Mouse (Mus musculus) stomach, embryonic 15.5 days (tissue): ENCODE results near the gene C130050O18Rik. TPM values are rescaled to one million over a fixed set of nuclear protein-coding genes. Genes with fewer than 3 reads are reported as not detected.

Experiments used
- ATAC-seq: fragments of 200-750 bp; cut with Nextera tagmentation; 2 replicates; pipeline ENCODE4 v1.8.0; 2017; ENCODE audit warnings: low read depth, moderate number of reproducible peaks, moderate TSS enrichment; ENCODE audit not compliant: insufficient read depth, low FRiP score
- H3K27ac ChIP-seq: fragments of 300-500 bp; sonication (generic); 2 replicates; pipeline ENCODE4 v1.5.1; 2015; ENCODE audit warnings: mild to moderate bottlenecking, inconsistent platforms
- H3K27me3 ChIP-seq: fragments of 300-500 bp; sonication (generic); replicated peaks from 2 replicates; pipeline ENCODE4 v1.6.1; 2015; ENCODE audit warnings: inconsistent platforms
- H3K36me3 ChIP-seq: fragments of 300-500 bp; sonication (generic); 2 replicates; pipeline ENCODE4 v1.6.1; 2015; ENCODE audit warnings: inconsistent platforms
- H3K4me1 ChIP-seq: fragments of 300-500 bp; sonication (generic); 2 replicates; pipeline ENCODE4 v1.6.1; 2015; ENCODE audit warnings: inconsistent platforms
- H3K4me2 ChIP-seq: fragments of 300-500 bp; sonication (generic); 2 replicates; pipeline ENCODE4 v1.6.1; 2015; ENCODE audit warnings: mild to moderate bottlenecking, inconsistent platforms
- H3K4me3 ChIP-seq: fragments of 300-500 bp; sonication (generic); replicated peaks from 2 replicates; pipeline ENCODE4 v1.5.1; 2015; ENCODE audit warnings: inconsistent platforms
- H3K9ac ChIP-seq: fragments of 300-500 bp; sonication (generic); 2 replicates; pipeline ENCODE4 v1.6.1; 2015; ENCODE audit warnings: inconsistent platforms
- H3K9me3 ChIP-seq: fragments of 300-500 bp; sonication (generic); 2 replicates; pipeline ENCODE4 v1.6.1; 2016; ENCODE audit warnings: inconsistent platforms
- WGBS: fragments of 180-500 bp; shearing (Covaris S2); methylation state at CpG from one replicate; pipeline ENCODE4 v1.1.7; 2015; 5-methylcytosine and 5-hydroxymethylcytosine counted together
- microRNA counts: library from miRNA; unstranded; fragments of <30 nt; microRNA quantifications from one replicate; lab custom pipeline; 2016
- microRNA-seq: library from miRNA; unstranded; fragments of <30 nt; microRNA quantifications from one replicate; pipeline ENCODE4, GENCODE M21; 2016
- polyA plus RNA-seq: library from polyadenylated mRNA; unstranded; fragments of >200 nt; fragmentation: Nextera tagmentation; extraction: Ambion mirVana; gene quantifications from 2 replicates; pipeline ENCODE4 v1.2.1, GENCODE M21; 2015

C130050O18Rik gene
- polyA plus RNA-seq, 1 experiment from 2014 or later, result 0.72 TPM

DNA sequence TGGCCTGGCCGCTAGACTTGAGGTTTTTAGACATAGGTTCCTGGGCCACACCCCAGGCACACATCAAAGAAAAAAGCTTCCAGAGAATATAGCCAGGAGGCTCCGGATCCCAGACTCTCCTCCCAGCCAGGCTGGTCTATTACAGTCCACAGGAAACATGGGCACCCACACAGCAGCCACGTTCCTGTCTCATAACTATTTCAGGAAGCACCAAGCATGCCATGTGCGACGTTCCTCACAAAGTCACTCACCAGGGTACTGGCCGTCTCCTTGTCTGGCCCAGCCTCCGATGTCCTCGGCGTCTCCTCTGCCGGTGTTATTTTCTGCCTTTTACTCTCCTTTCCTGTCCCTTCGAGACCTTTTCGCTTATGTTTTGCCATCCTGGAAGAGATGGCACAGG, 50.1 kb downstream of the C130050O18Rik start:
- no peak overlapping the region for H3K27ac ChIP-seq
- H3K4me3 ChIP-seq, result no peak overlapping the region
- no peak overlapping the region for H3K9ac ChIP-seq
- no peaks in the 10 kb centered on the region for H3K4me1 ChIP-seq
- 91% methylated on average over 12 of the region's 12 CpGs for WGBS
- H3K27me3 ChIP-seq, result no peaks in the 10 kb centered on the region
- no peak for ATAC-seq
- H3K4me2 ChIP-seq, result no peak overlapping the region
- no peaks in the 10 kb centered on the region for H3K9me3 ChIP-seq
- no peaks in the 10 kb centered on the region for H3K36me3 ChIP-seq

DNA sequence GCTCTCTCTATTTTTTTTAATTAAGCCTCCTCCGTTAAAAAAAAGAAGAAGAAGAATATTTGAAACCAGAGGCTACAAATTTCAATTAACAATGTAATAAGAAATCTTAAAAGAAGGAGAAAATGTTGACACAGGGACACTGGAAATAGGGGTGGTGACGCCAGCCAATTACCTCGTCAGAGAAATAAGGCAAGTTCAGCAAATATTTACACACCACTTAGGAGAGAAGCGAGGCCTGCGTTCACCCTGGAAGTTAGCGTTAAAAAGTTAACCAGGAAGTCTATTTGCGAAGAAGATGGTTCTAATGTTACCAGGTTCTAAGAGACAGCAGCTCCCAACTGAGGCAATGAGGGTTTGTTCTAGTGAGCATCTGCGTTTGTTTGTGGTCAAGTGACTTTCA, 52.2 kb downstream of the C130050O18Rik start:
- ATAC-seq, result no peak
- Histone ChIP-seq H3K4me2 (peak overlapping the region; percentile 13; the same call in 1 of the 2 replicates), H3K27me3 (no peaks in the 10 kb centered on the region), H3K27ac (peak overlapping the region; percentile 76), H3K36me3 (no peaks in the 10 kb centered on the region), H3K4me3 (no peak overlapping the region), H3K9ac (no peak overlapping the region), H3K4me1 (peaks cover 4% of the 10 kb centered on the region; the same call in 1 of the 2 replicates), H3K9me3 (no peaks in the 10 kb centered on the region)
- WGBS, result 61% methylated on average over 8 of the region's 8 CpGs

DNA sequence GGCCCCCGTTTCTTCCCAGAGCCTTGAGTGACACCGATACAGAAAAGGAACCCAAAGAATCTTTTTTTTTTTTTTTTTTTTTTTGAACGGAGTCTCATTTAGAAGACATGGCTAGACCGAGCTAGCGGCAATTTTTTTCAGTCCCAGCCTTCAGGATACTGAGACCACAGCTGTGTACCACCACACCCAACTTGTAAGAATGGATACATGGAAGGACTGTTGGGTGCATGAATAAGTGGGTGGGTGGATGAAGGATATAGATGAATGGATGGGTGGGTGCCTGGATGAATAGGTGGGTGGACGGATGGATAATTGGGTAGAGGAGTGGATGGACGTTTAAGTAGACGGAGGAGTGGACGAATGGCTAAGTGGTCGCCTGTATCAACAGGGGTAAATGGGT, 54.9 kb downstream of the C130050O18Rik start:
- WGBS, result 10% methylated on average over 10 of the region's 10 CpGs
- H3K27me3 ChIP-seq, result no peaks in the 10 kb centered on the region
- no peaks in the 10 kb centered on the region for H3K36me3 ChIP-seq
- ATAC-seq, result 0 out of 2 replicates have a peak, but pooled peaks have one; percentile 8
- peaks cover 4% of the 10 kb centered on the region; the same call in 1 of the 2 replicates for H3K4me1 ChIP-seq
- H3K27ac ChIP-seq, result no peak overlapping the region
- peak overlapping the region; percentile 46; the same call in 1 of the 2 replicates for H3K9ac ChIP-seq
- H3K4me3 ChIP-seq, result peak overlapping the region; percentile 80
- H3K4me2 ChIP-seq, result peak overlapping the region; percentile 73
- no peaks in the 10 kb centered on the region for H3K9me3 ChIP-seq

DNA sequence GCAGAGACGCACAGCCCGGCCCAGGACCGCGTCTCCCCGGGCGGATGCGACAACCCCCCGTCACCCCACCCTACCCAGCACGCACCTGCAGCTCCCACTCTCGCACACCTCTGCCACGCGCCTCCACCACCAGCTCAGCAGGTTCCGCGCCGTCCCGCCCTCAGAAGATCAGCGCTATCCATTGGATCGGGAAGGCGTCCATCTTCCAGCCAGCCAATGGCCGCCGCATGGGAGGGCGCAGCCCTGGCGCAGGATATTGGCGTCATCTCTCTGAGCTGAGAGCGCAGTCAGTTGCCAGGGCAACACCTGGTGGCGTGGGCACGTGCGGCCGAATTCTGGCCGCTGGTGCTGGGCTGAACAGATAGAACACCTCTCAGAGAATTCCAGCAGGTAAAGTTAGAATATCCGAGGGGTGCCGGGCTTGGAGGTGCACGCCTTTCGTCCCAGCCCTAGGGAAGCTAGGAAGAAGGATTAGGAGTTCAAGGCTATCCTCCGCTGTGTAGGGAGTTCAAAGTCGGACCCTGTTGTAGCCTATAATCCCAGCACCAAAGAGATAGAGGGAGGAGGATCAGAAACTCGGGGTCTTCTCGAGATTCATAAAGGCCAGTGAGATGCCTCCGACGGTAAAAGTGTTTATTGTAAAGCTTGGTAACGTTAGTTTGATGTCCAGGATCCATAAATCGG, 55.4 kb downstream of the C130050O18Rik start, which contains the start of gene 3110082I17Rik:
TSS of gene 3110082I17Rik (minus strand) at position 144 of the 684 bp plus-strand sequence.
- ATAC-seq, result peak; percentile 96

DNA sequence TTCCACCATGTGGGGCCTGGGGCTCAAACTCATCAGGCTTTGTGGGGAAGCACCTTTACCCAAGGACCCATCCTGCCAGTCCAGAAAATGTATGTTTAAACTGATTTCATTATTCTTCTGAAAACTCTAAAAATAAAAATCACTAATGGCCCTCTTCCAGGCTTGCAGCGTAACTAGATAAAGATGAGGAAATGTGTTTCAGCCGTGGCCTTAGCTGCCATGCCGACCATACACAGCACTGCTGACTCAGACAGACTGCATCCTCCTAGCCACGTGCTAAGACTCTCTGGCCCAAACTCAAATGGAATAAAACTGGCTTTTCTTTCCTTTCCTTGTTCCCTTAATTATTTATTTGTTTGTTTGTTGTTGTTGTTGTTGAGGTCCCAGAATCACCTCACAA, 59.8 kb downstream of the C130050O18Rik start:
- H3K4me1 ChIP-seq, result peaks cover 4% of the 10 kb centered on the region; the same call in 1 of the 2 replicates
- H3K9me3 ChIP-seq, result no peaks in the 10 kb centered on the region
- no peaks in the 10 kb centered on the region for H3K36me3 ChIP-seq
- ATAC-seq, result no peak
- 63% methylated on average over 4 of the region's 4 CpGs for WGBS
- no peak overlapping the region for H3K4me2 ChIP-seq
- no peak overlapping the region for H3K4me3 ChIP-seq
- no peak overlapping the region for H3K9ac ChIP-seq
- no peak overlapping the region for H3K27ac ChIP-seq
- H3K27me3 ChIP-seq, result no peaks in the 10 kb centered on the region

More for the DNA sequence above, 55.4 kb downstream of the C130050O18Rik start, which contains the start of gene 3110082I17Rik:
- H3K36me3 ChIP-seq, result no peaks in the 10 kb centered on the region
- H3K4me2 ChIP-seq, result peak within 1 kb of the TSS; percentile 73
- no peak within 1 kb of the TSS for H3K27ac ChIP-seq
- WGBS, result 4% methylated on average over 42 of the region's 42 CpGs
- H3K9me3 ChIP-seq, result no peaks in the 10 kb centered on the region
- H3K9ac ChIP-seq, result peak within 1 kb of the TSS; percentile 46; the same call in 1 of the 2 replicates
- peaks cover 4% of the 10 kb centered on the region; the same call in 1 of the 2 replicates for H3K4me1 ChIP-seq
- H3K4me3 ChIP-seq, result peak within 1 kb of the TSS; percentile 80
- H3K27me3 ChIP-seq, result no peaks in the 10 kb centered on the region

MicroRNAs within 50 kb of the gene (microRNA counts, 519-probe panel; counts per million panel counts)
- not detected for microRNA mmu-miR-339-3p (lab: Ali Mortazavi, UCI)
- not detected for microRNA mmu-miR-339-5p (lab: Ali Mortazavi, UCI)

Small RNAs within 50 kb of the gene (microRNA-seq; reads per million reads assigned to microRNA genes)
- gene Mir339, result 513 reads per million, percentile 67 among the genes with 10 or more reads in this experiment

Other genes starting within 250 kb of the C130050O18Rik start
- 48.6 and 53.1 TPM in 2 replicates for gene Sun1, start 204.6 kb upstream of the C130050O18Rik start, polyA plus RNA-seq
- 142 and 144 TPM in 2 replicates for gene Get4, start 153.0 kb upstream of the C130050O18Rik start, polyA plus RNA-seq
- gene Adap1, start 79.7 kb upstream of the C130050O18Rik start, polyA plus RNA-seq, result 12.3 and 13.0 TPM in 2 replicates
- gene Cox19, start 53.9 kb upstream of the C130050O18Rik start, polyA plus RNA-seq, result 109 and 115 TPM in 2 replicates
- 8.5 and 11.6 TPM in 2 replicates for gene Cyp2w1, start 52.7 kb upstream of the C130050O18Rik start, polyA plus RNA-seq
- 2.7 and 3.3 TPM in 2 replicates for gene Gpr146, start 27.6 kb upstream of the C130050O18Rik start, polyA plus RNA-seq
- gene Gper1, start 17.9 kb downstream of the C130050O18Rik start, polyA plus RNA-seq, result 2.0 and 2.7 TPM in 2 replicates
- 37.2 and 38.7 TPM in 2 replicates for gene 3110082I17Rik, start 55.2 kb downstream of the C130050O18Rik start, polyA plus RNA-seq
- 7.0 and 8.5 TPM in 2 replicates for gene Zfand2a, start 79.3 kb downstream of the C130050O18Rik start, polyA plus RNA-seq
- gene Uncx, start 138.2 kb downstream of the C130050O18Rik start, polyA plus RNA-seq, result 0.08 TPM in 1 of 2 replicates, not detected in the other